Mouse (Mus musculus): ENCODE measurements around the gene Dapl1. TPM values are rescaled to one million over a fixed set of nuclear protein-coding genes. Genes with fewer than 3 reads are reported as not detected.
A peak's percentile ranks its signal among the peaks of the same experiment; 100 is the strongest.

Gene Dapl1
- polyA plus RNA-seq (2014; fragmentation: Nextera tagmentation; extraction: Ambion mirVana) = 1.4 and 1.9 TPM in 2 replicates

DNA sequence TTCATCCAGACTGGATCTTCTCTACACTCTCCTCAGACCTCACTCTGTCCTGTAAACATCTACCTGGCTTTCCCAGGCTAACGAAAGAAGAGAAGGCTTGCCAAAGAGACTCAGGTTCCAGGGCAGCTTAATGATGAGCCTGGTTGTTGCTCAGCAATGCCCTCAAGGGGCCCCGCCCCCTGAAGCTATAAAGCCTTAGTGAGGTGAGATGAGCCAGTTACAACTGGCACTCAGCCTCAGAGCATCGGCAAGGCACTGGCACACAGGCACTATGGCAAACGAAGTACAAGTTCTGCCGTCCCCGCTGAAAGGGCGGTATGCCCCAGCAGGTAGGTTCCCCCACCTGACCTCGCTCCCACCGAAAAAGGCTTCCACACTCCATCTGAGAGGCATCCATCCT is at the start of gene Dapl1:
Gene Dapl1 (plus strand): TSS at position 216 of the 400 bp plus-strand sequence.
- Histone ChIP-seq H3K9ac (ENCODE audit: low read length) (no peak within 1 kb of the TSS), H3K27me3 (ENCODE audit: control insufficient read depth, insufficient read depth, low read length) (no peaks in the 10 kb centered on the region), H3K4me1 (ENCODE audit: control insufficient read depth in 2 of 2, insufficient read depth in 2 of 2, low read length in 2 of 2) (peaks cover 3 to 10% of the 10 kb centered on the region in 2 experiments; a peak in 3 of 4 replicates), H3K9me3 (ENCODE audit: control insufficient read depth, low read length) (no peaks in the 10 kb centered on the region), H3K4me3 (ENCODE audit: control insufficient read depth in 1 of 2, insufficient read depth in 1 of 2, low read depth in 1 of 2, low read length in 2 of 2) (no peak within 1 kb of the TSS), H3K27ac (replicated peaks in 1 of 2; ENCODE audit: control insufficient read depth in 1 of 2, insufficient read depth in 1 of 2, low read depth in 2 of 2, low read length in 2 of 2) (no peak within 1 kb of the TSS), H3K36me3 (ENCODE audit: control insufficient read depth, insufficient read depth, low read length) (no peaks in the 10 kb centered on the region), H3K4me2 (ENCODE audit: low read length) (no peak within 1 kb of the TSS)
- WGBS = 55% methylated on average over 9 of the region's 9 CpGs
- no peak for ATAC-seq (ENCODE audit: insufficient number of reproducible peaks, insufficient read depth, low FRiP score, low read depth)

DNA sequence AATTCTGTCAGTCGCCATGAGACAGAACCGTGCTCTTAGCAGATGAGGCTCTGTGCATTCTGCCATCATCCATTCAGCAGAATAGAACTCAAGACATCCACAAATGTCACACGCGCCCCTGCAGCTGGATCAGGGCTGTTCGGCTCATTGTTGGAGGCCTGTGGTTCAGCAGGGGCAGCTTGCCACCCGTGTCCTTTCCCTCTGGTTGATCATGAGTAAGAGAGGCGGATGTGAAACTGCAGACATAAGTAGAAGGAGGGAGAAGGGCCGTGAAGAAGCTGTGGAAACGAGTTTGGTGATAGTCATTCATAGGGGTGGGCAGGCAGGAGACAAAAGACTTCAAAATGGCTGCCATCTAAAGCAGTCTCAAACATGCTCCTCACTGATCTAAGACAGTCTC is 49.6 kb upstream of the Dapl1 start:
- Histone ChIP-seq H3K36me3 (ENCODE audit: control insufficient read depth, insufficient read depth, low read length) (no peaks in the 10 kb centered on the region), H3K9ac (ENCODE audit: low read length) (no peak overlapping the region), H3K9me3 (ENCODE audit: control insufficient read depth, low read length) (no peaks in the 10 kb centered on the region), H3K27ac (replicated peaks in 1 of 2; ENCODE audit: control insufficient read depth in 1 of 2, insufficient read depth in 1 of 2, low read depth in 2 of 2, low read length in 2 of 2) (no peak overlapping the region), H3K27me3 (ENCODE audit: control insufficient read depth, insufficient read depth, low read length) (no peaks in the 10 kb centered on the region), H3K4me2 (ENCODE audit: low read length) (no peak overlapping the region), H3K4me3 (ENCODE audit: control insufficient read depth in 1 of 2, insufficient read depth in 1 of 2, low read depth in 1 of 2, low read length in 2 of 2) (no peak overlapping the region), H3K4me1 (ENCODE audit: control insufficient read depth in 2 of 2, insufficient read depth in 2 of 2, low read length in 2 of 2) (peaks cover 12 to 21% of the 10 kb centered on the region in 2 experiments)
- 88% methylated on average over 9 of the region's 9 CpGs for WGBS
- no peak for ATAC-seq (ENCODE audit: insufficient number of reproducible peaks, insufficient read depth, low FRiP score, low read depth)

GRCm38 (mm10) chr2:59437684-59438393 is 46.6 kb upstream of the Dapl1 start:
- H3K4me3 ChIP-seq (ENCODE audit: control insufficient read depth in 1 of 2, insufficient read depth in 1 of 2, low read depth in 1 of 2, low read length in 2 of 2) = peak overlapping the region; percentile 15 to 27; a peak in 3 of 4 replicates
- H3K27me3 ChIP-seq (ENCODE audit: control insufficient read depth, insufficient read depth, low read length) = no peaks in the 10 kb centered on the region
- H3K27ac ChIP-seq (replicated peaks in 1 of 2; ENCODE audit: control insufficient read depth in 1 of 2, insufficient read depth in 1 of 2, low read depth in 2 of 2, low read length in 2 of 2) = peak overlapping the region; percentile 83 to 86
- H3K9ac ChIP-seq (ENCODE audit: low read length) = peak overlapping the region; percentile 54
- H3K4me2 ChIP-seq (ENCODE audit: low read length) = peak overlapping the region; percentile 69
- no peaks in the 10 kb centered on the region for H3K36me3 ChIP-seq (ENCODE audit: control insufficient read depth, insufficient read depth, low read length)
- WGBS = 43% methylated on average over 12 of the region's 12 CpGs
- H3K4me1 ChIP-seq (ENCODE audit: control insufficient read depth in 2 of 2, insufficient read depth in 2 of 2, low read length in 2 of 2) = peaks cover 12 to 18% of the 10 kb centered on the region in 2 experiments
- peak; percentile 66; the same call in 1 of the 2 replicates for ATAC-seq (ENCODE audit: insufficient number of reproducible peaks, insufficient read depth, low FRiP score, low read depth)
- H3K9me3 ChIP-seq (ENCODE audit: control insufficient read depth, low read length) = no peaks in the 10 kb centered on the region

DNA sequence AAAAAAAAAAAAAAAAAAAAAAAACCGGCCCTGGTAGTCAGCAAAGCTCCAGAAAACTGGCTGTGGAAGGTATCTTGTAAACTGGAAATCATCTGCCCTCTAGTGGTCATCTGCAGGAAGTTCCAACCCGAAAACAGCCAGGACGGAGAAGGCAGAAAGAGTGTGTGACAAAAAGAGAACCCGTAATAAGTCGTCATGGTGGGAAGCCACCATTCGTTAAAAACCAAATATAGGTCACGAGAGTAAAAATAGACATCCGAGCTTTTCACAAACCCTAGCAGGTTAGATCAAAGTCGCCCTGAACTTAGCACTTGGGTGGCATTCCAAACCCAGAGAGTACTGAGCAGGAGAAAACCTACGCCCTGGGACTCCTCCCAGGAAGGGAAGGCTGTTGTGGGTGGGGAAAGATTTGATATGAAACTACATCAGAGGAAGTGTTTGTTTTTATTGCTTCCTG is 45.9 kb upstream of the Dapl1 start:
- Histone ChIP-seq H3K27me3 (ENCODE audit: control insufficient read depth, insufficient read depth, low read length) (no peaks in the 10 kb centered on the region), H3K4me2 (ENCODE audit: low read length) (peak overlapping the region; percentile 69), H3K4me1 (ENCODE audit: control insufficient read depth in 2 of 2, insufficient read depth in 2 of 2, low read length in 2 of 2) (peaks cover 12 to 18% of the 10 kb centered on the region in 2 experiments), H3K9ac (ENCODE audit: low read length) (peak overlapping the region; percentile 54), H3K27ac (replicated peaks in 1 of 2; ENCODE audit: control insufficient read depth in 1 of 2, insufficient read depth in 1 of 2, low read depth in 2 of 2, low read length in 2 of 2) (peak overlapping the region; percentile 83 to 86; a peak in 3 of 4 replicates), H3K4me3 (ENCODE audit: control insufficient read depth in 1 of 2, insufficient read depth in 1 of 2, low read depth in 1 of 2, low read length in 2 of 2) (peak overlapping the region; percentile 16 to 27; a peak in 3 of 4 replicates), H3K9me3 (ENCODE audit: control insufficient read depth, low read length) (no peaks in the 10 kb centered on the region), H3K36me3 (ENCODE audit: control insufficient read depth, insufficient read depth, low read length) (no peaks in the 10 kb centered on the region)
- ATAC-seq (ENCODE audit: insufficient number of reproducible peaks, insufficient read depth, low FRiP score, low read depth) = peak; percentile 45; the same call in 1 of the 2 replicates
- 6% methylated on average over 10 of the region's 10 CpGs for WGBS

DNA sequence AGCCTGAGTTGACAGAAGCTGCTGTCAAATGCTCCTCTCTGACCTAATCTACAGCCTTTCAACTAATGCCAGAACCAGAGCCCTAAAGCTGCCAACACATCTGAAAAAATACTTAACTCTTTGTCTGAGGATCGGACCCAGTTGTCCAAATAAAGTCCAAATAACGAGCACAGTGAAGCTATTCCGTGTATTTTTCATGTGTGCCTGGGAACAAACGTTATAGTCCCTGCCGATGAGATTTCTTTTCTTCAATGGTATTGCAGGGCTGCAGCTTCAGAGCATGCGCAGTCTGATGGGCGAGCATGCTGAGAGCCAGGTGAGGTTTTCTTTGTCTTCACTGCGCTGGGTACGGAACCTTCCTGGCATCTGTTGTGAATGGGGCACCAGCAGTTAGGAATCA is 44.6 kb upstream of the Dapl1 start:
- no peak overlapping the region for H3K4me2 ChIP-seq (ENCODE audit: low read length)
- 67% methylated on average over 9 of the region's 9 CpGs for WGBS
- H3K27ac ChIP-seq (replicated peaks in 1 of 2; ENCODE audit: control insufficient read depth in 1 of 2, insufficient read depth in 1 of 2, low read depth in 2 of 2, low read length in 2 of 2) = no peak overlapping the region
- H3K9me3 ChIP-seq (ENCODE audit: control insufficient read depth, low read length) = no peaks in the 10 kb centered on the region
- no peak overlapping the region for H3K4me3 ChIP-seq (ENCODE audit: control insufficient read depth in 1 of 2, insufficient read depth in 1 of 2, low read depth in 1 of 2, low read length in 2 of 2)
- no peaks in the 10 kb centered on the region for H3K36me3 ChIP-seq (ENCODE audit: control insufficient read depth, insufficient read depth, low read length)
- H3K27me3 ChIP-seq (ENCODE audit: control insufficient read depth, insufficient read depth, low read length) = no peaks in the 10 kb centered on the region
- peaks cover 12 to 18% of the 10 kb centered on the region in 2 experiments for H3K4me1 ChIP-seq (ENCODE audit: control insufficient read depth in 2 of 2, insufficient read depth in 2 of 2, low read length in 2 of 2)
- H3K9ac ChIP-seq (ENCODE audit: low read length) = no peak overlapping the region
- ATAC-seq (ENCODE audit: insufficient number of reproducible peaks, insufficient read depth, low FRiP score, low read depth) = no peak

DNA sequence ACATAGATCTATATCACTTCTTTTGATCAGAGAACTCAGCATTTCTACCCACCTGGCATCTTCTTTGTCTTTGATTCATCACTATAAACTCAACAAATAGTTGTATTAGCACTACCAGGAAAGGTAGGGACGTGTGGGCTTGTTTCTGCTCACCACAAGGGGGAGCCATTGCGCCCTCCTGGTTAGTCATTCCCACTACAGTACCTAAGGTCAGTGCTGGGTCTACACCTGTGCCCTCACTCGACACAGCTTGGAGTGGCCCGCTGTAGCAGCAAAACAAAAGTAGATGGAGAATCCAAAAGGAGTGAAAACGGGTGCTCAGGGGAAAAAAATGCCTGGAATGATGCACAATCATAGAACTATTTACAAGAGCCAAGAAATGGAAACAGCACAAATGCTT is 44.0 kb upstream of the Dapl1 start:
- no peaks in the 10 kb centered on the region for H3K27me3 ChIP-seq (ENCODE audit: control insufficient read depth, insufficient read depth, low read length)
- 22% methylated on average over 5 of the region's 5 CpGs for WGBS
- no peaks in the 10 kb centered on the region for H3K36me3 ChIP-seq (ENCODE audit: control insufficient read depth, insufficient read depth, low read length)
- no peak overlapping the region for H3K27ac ChIP-seq (replicated peaks in 1 of 2; ENCODE audit: control insufficient read depth in 1 of 2, insufficient read depth in 1 of 2, low read depth in 2 of 2, low read length in 2 of 2)
- no peaks in the 10 kb centered on the region for H3K9me3 ChIP-seq (ENCODE audit: control insufficient read depth, low read length)
- H3K4me3 ChIP-seq (ENCODE audit: control insufficient read depth in 1 of 2, insufficient read depth in 1 of 2, low read depth in 1 of 2, low read length in 2 of 2) = no peak overlapping the region
- H3K4me1 ChIP-seq (ENCODE audit: control insufficient read depth in 2 of 2, insufficient read depth in 2 of 2, low read length in 2 of 2) = peaks cover 12 to 18% of the 10 kb centered on the region in 2 experiments
- H3K9ac ChIP-seq (ENCODE audit: low read length) = no peak overlapping the region
- H3K4me2 ChIP-seq (ENCODE audit: low read length) = no peak overlapping the region
- ATAC-seq (ENCODE audit: insufficient number of reproducible peaks, insufficient read depth, low FRiP score, low read depth) = no peak

GRCm38 (mm10) chr2:59441681-59442080 is 42.8 kb upstream of the Dapl1 start:
- WGBS = 83% methylated on average over 5 of the region's 5 CpGs
- H3K9me3 ChIP-seq (ENCODE audit: control insufficient read depth, low read length) = no peaks in the 10 kb centered on the region
- H3K27me3 ChIP-seq (ENCODE audit: control insufficient read depth, insufficient read depth, low read length) = no peaks in the 10 kb centered on the region
- no peak overlapping the region for H3K4me3 ChIP-seq (ENCODE audit: control insufficient read depth in 1 of 2, insufficient read depth in 1 of 2, low read depth in 1 of 2, low read length in 2 of 2)
- no peak overlapping the region for H3K9ac ChIP-seq (ENCODE audit: low read length)
- peaks cover 12 to 18% of the 10 kb centered on the region in 2 experiments for H3K4me1 ChIP-seq (ENCODE audit: control insufficient read depth in 2 of 2, insufficient read depth in 2 of 2, low read length in 2 of 2)
- no peaks in the 10 kb centered on the region for H3K36me3 ChIP-seq (ENCODE audit: control insufficient read depth, insufficient read depth, low read length)
- no peak overlapping the region for H3K27ac ChIP-seq (replicated peaks in 1 of 2; ENCODE audit: control insufficient read depth in 1 of 2, insufficient read depth in 1 of 2, low read depth in 2 of 2, low read length in 2 of 2)
- ATAC-seq (ENCODE audit: insufficient number of reproducible peaks, insufficient read depth, low FRiP score, low read depth) = no peak
- H3K4me2 ChIP-seq (ENCODE audit: low read length) = no peak overlapping the region

Data from heart, embryonic 14.5 days (tissue).